Mouse (Mus musculus) embryo, embryonic 10 days (tissue): ENCODE measurements at regions not wholly inside any gene's neighbourhood (a gene's known extent, or its start where the extent isn't known, plus 50 kb on each side); places are given as distances from the start of the nearest gene placed in this dataset.

Source experiments
- DNase-seq: peaks from one replicate; pipeline ENCODE4 v3.0.0-alpha.2; 2015; ENCODE audit warnings: low spot score

DNA sequence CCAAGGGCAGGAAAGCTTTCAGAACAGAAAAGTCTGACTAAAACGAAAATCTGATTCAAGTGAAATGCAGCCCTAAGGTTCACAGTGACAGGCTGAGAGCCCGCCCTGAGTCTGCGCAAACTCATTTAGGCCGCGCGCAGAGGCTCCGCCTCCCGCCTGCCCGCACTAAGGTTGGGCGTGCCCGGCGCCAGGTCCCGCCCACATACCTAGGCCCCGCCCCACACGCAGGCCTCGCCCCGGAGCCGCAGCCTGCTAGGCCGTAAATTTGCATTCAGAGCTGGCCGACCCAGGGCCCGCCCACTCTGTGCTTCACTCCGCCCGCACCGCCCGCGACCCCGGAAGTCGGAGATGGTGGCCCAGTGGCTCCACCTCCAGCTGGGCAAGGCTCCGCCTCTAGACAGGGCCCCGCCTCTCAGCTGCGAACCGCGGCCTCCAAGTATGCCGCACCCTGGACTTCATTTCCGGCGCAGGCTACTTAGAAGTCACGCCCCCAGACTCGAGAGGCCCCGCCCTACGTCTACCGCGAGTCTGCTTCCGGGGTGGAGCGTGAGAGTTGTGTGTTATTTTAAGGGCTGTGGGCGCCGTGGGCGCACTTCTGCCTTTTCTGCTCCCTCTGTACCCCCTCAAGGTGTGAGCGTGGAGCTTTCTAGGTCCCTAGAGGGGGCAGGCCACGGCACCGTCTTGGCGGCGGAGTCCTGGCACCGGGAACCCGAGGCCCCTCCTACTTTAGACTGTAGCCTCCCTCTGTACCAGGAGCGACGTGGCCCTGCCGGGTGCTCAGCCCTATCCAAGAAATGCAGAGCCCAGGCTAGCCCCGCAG lies 52.3 kb upstream of the Wnt7b start:
- peak; percentile 97 for DNase-seq

DNA sequence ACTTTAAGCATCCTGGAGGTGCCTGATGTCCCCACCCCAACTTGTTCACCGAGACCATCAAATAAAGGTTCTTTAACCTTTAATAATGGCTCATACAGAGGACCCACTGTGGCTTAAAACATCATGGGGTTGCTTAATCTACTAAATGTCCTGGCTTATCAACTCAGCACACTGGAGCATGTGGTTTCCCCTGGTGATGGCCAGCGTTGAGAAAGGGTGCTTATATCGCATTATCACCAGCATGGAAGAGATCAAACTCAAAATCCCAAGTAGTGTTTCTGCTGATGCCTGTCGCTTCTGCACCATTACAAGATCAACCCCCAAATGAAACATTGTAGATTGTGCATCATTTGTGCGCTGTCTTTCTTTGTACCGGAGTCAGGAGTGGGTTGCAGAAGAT lies 53.2 kb upstream of the Wnt7b start:
- DNase-seq: no peak

DNA sequence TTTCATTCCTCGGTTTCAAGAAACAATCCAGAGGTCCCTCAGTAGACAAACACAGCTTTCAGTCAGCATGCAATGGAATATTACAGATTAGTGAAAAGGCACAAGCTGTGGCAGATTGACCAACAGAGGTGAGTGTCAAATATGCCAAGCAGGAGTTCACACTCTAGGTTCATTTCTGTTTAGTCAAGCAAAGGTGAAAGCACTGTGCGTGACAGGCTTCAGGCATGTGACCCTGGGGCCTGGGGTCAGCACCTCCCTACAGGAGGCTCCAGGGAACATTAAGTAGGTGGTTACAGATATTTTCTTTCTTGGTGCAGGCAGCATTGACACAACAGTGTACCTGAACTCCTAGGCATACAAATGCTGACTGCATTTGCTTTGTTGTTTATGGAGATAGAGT lies 57.3 kb upstream of the Wnt7b start:
- DNase-seq: no peak

DNA sequence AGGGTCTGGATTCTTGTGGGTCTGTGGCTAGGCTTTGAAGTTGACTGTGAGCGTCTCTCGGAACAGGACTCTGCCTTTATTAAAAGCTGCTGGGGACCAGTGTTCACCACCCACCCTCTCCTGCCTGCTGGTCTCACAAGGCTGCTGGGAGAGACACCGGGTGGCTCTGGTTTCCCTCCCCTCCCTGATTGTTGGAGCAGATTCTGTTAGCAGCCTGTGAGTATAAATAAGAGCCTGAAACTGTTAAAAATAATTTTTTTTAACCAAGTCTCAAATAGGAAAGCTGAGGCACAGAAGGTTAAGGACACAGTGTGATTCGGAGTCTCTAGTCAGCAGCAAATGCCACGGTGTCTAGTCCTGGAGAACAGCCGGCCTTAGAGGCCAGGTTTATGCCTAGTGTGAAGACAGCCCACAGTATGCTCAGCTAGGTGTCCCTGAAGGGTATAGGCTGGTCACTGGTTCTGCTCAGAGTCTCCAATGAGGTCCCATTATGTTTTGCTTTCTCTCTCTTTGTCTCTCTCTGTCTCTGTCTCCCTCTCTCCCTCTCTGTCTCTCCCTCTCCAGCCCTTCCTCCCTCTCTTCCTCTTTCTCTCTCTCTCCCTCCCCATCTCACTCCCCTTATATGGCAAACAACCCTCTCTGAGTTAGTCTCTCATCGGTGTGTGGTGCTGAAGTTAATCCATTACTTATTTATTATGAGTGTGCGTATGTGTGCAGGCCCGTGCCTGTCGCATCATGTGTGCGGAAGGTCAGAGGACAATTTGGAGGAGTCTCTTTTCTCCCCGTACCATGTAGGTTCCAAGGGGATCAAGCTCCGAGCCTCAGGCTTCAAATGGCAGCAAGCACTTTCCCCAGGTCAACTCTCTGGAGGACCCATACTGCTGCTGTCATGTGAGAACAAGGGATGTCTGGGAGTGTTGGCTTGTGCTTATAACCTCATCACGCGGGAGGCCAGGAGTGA lies 59.1 kb upstream of the Wnt7b start:
- DNase-seq: no peak

DNA sequence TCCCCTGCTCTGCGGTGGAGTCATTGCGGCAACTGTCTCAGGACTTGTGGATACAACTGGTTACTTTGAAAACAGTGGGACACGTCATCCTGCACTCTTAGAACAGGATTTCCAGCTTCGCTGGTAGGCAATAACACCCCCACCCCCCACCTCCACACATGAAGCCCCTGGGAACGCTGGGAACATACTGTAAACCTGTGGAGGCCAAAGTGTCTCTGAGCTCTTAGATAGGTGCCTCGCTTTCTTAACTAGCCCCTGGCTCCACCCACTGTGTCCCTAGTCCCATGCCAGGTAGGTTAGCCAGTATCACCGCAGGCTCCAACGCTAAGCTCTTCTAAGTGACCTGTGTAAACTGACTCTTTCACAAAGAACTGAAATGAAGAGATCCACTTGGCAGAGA lies 63.1 kb upstream of the Wnt7b start:
- no peak for DNase-seq

DNA sequence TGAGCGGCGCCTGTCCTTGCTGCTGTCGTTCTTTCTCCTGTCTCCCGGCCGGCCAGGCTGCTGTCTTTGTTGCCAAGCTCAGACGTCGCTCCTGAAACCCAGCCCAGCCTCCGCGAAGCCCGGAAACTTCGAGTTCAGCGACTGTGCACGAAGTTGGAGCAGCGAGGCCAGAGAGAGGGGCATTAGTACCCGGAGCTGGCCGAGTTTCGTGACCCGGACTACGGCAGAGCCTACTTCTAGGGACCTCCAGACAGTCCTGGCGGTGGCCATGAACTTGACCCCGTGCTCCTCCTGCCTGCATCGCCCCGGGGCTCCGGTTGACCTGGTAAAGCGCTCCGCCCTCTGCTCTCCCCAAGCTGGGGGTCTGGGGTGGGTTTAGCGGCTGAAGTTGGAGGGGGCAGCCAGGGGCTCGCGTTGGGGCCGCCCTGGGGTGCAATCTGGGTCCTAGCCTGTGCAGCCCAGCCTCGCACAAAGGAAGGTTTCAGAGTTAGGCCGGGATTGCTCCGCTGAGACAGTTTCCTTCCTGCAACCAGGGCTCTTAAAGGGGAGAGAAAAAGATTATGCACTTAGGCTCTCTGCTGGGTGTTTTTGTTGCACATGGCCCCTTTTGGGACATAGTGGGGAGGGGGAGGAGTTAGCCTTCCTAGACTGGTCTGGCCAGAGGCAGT lies 63.8 kb upstream of the Wnt7b start:
- peak; percentile 47 for DNase-seq

DNA sequence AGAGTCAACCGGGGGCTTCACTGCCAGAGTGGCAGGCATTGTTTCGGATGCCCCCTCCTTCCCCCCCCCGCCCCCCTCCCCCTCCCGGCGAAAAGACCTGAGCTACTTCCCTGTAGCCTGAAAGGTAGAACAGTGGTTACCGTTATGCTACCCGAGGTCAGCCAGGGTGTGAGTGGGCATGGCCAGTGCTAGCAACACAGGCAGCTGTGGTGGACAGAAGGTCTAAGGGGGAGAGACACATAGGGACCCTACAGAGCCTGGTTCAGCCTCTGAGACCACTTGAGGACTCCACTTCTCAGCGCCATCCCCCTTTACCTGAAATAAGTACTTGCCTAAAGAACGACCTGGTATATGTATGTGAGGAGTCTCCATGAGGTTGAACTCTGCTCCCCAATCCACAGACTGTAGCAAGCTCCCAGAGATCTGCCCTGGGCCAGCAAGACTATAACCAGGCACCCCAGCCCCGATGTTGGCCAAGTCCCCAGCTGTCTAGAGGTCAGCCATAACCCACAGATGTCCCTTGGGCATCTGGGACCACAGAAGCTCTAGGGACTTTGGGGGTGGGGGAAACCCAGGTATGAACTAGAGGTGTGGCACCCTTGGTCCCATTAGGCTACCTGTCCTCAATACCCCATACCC lies 64.5 kb upstream of the Wnt7b start:
- DNase-seq: no peak

DNA sequence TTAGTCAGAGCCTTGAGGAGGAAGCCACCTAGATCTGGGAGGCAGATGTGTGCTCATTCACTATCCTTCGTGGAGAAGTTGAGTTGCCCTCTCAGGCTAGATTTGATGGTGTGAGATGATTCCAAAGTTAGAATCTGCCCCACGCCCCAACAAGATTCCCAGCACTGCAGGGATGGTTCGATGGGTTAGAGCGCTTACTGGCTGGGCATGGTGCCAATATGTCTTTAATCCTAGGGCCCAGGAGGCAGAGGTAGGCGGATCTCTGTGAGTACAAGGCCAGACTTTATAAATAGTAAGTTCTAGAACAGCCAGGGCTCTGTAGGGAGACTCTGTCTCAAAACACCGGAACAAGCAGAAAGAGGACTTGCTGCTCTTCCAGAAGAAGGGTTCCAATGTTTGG lies 65.3 kb upstream of the Wnt7b start:
- no peak for DNase-seq

DNA sequence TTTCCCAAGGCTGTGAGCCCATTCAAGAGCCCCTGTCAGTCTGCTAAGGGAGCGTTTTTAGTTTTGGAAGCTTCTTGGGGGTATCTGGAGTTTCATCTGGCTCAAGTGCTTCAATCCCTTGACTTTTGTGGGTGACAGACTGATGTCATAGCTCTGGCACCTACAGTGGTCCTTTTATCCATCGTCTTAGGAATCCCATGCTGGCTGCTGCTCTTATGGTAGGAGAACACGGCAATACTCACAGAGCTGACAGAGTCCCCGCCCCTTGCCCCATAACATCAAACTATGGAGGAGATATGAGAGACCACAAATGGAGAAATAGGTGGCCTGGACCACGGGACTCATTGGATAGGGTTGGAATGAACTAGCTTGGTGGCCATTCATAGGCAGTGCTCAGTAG lies 68.0 kb upstream of the Wnt7b start:
- DNase-seq: no peak

DNA sequence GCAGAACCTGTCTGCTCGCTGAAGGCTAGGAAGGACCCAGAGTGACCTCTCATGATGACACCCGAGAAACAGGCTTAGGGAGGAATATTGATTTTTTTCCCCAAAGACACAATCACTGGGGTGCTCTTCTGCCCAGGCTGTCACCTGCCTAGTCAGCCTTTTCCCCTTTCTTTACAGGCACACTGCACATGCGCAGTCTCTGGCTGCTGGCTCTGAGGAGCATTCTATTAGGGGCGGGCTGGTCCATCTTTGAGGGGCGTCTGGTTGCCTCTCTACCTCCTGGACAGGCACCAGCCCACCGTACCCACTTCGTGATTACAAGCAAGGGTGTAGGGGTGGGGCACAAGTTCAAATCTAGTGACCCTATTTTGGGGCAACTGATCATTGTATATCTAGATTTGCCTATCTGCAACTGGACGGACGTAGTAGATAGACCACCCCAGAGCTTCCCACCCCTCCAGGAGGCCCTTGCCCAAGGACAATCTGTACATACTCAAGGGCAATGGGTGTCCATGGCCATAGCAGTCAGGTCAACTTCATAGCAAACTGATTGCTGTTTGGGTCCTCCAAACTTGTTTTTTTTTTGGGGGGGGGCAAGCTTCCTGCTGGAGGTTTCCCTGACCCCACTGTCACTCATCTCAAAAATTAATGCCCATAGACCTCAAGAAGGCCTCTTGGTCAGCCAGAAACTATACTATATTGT lies 69.6 kb upstream of the Wnt7b start:
- DNase-seq: no peak

DNA sequence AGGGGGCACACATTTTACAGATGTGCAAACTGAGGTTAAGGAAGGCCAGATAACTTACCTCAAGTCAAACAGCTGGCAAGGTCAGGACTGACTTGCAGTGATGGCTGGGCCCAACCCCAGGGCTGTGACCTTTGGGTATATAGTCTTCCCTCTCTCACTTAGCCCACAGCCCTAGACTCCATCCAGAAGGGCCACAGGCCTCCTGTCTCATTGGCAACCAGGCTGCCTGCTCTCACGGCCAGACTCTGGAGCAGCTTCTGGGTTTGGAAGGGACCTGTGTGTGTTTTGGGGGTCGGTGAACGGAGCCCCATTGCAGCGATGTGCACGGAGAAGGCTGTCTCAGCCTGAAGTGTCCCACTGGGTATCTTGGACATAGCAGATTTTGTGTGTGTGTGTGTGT lies 70.2 kb upstream of the Wnt7b start:
- no peak for DNase-seq

DNA sequence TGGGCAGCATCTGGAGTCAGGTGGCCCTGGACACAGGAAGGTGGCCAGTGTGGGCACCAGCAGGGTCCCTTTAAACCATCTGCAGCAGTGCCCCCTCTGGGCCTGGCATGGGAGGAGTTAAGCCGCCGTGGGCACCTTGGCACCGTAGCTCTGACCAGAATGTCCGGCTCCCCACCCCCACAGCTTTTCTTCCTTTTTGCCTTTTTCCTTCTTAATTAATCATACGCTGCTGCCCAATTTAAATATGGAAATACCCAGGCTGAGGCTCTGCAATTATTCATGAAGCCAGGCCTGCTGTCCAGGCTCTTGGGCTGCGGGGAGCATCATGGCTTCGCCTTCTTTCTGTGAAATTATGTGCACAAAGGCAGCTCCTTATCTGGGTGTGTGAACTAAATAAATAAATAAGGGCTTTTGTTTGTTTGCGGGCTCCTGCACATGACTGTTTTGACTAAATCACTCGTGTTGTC lies 70.6 kb upstream of the Wnt7b start:
- DNase-seq: no peak

DNA sequence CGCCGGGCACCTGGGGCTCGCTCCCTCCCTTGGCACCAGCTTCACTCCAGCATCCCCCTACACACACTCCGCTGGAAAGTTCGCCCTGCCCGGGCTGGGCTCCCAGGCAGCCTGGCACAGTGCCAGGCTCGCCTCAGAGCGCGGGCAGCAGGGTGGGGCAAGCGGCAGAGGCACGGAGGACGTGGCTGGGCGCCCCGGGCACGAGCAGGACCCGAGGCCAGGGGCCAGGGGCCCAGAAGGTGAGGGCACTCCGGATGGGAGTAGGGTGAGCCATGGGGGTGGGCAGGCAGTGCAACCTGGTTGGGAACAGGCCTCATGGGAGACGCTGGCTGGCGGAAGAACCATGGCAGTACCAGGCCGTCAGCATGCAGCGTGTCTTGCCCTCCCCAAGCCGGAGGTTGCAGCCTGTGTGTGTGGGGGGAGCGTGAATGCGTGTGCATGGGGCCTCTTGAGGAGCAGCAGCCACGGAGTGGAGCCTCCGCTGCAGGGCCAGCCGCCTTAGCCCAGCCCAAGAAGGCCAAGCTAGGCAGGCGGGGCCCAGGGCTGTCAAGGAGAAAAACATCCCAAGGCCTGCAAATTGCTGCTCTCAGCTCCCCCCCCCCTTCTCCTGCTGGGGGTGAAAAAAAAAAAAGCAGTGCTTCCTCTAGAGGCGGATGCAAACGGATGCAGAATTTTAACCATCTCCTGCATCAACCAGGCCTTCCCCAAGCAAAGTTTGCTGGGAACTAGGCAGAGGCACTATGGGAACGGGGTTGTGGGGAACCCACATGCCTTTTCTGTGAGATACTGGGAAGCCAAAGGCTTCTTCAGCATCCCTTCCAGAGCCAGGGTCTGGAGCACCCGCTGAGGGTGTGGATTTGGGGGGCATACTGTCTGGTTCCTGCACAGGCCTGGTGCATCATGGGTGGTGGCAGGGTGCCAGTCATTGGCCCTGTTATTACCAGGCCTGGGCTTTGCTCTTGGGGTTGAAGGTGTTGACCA lies 71.4 kb upstream of the Wnt7b start:
- DNase-seq: no peak

DNA sequence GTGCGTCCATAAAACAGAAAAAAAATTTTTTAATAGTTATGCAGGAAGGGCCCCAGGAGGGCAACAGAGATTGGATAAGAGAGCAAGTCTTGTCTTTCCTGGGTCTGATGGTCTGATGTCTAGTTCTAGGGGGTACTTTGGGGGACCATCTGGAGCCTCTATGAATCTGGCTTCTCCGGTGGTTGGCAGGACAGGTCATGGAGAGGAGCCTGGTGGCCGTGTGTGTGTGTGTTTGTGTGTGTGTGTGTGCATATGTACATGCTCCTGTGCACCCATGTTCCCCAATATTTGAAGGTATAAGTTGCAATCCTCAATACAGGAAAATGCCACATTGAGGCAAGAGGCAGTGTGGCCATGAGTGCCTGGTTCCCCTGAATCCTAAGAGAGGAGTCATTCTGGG lies 72.5 kb upstream of the Wnt7b start:
- no peak for DNase-seq

DNA sequence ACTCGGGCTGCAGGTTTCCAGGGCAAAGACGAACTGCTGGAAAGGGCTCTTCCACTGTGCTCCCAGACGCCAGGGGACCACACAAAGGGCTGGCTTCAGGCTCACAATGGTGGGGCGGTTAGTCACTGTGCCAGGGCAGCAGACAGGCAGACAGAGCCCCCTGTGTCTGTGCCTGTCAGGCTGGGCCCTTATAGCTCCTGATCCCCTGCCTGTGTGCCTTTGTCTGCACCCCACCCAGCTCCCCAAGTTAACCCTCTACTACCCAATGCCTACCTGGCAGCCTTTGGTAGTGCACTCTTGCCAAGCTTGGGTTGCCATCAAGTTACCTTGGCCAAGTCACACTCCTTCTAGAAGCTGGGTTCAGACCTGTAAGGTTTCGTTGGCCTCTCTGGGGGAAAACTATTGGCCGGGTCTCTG lies 73.5 kb upstream of the Wnt7b start:
- DNase-seq: no peak

DNA sequence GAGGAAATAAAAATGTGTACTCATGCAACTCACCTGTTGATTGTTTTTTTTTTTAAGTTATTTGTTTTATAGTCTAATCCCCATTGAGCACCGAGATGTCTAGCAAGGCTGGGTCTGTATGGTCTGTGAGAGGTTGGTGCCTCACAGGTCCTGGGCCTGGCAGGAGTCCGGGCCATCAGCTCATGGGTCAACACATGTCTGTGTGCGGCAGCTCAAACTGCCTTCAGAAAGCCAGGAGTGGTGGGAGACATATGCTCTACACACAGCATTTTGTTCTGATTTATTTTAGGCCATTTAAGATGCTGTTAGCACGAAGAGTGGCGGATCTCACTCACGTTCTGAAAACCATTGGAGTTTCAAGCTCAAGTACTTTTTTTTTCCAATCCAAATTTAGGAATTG lies 74.6 kb upstream of the Wnt7b start:
- no peak for DNase-seq

DNA sequence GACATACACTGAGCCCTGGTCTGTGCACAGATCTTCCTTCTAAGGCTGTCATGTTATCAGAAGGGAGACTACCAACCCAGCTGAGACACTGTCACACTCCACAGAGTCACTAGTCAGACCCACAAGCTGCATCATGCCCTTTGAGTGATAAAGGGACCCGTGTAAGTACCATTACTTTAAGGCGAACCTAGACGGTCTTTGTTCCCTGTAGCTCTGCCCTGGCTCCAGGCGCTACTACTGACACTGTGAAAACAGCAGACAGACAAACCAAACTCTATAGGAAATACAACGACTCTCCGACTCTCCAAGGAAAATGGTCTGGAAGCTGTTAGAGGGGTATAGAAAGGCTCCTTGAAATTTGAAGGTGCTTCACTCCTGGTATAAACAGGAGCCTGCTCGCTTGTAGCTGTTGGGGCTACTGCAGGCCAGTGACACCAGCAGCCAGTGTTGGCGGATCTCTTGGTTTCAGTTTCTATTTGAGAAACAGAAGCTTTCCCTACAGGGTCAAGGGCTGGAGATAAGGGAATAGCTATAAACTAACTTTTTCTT lies 75.2 kb upstream of the Wnt7b start:
- no peak for DNase-seq

DNA sequence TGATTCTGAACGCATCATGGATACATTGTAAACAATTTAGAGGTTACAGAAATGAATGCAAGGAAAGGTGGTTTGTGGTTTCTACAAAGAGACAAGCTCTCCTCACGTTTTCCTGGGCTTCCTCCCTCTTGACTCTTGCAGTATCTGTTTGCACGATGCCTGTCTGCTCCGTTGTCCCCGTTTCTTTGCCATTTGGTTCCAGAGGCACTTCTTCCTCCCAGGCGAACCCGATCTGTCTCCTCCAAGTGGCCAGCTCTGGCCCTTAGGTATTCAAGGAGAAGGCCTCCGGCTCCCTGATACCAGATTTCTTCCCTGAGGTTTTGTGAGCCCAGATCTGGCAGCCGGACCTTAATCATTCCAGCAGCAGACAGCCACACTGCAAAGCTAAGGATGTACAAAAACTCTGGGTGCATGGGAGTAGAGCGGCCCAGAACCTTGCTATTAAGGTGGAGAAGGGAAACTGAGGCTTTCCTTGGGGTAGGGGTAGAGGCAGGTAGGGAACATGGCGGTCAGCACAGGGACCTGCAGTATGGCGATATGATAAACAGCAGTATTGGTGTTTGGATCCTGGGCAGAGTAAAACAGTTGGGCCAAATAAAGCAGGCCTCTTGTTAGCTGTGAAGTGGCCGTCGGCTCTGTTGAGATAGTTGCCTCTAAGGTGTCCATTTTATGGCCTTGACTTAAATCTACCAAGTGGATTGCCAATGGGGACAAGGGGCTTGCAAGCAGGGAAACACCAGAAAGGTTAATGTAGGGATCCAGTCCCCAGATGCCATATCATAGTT lies 76.0 kb upstream of the Wnt7b start:
- DNase-seq: no peak
